Mouse (Mus musculus) spleen, adult 18-20 months (tissue): ENCODE data around the gene Ms4a10.

Source experiments
- DNase-seq, 2 experiments: peaks; one replicate each; pipeline ENCODE4 v3.0.0; 2022; ENCODE audit warnings: mixed read lengths in 2 of 2

The Ms4a10 gene

DNA sequence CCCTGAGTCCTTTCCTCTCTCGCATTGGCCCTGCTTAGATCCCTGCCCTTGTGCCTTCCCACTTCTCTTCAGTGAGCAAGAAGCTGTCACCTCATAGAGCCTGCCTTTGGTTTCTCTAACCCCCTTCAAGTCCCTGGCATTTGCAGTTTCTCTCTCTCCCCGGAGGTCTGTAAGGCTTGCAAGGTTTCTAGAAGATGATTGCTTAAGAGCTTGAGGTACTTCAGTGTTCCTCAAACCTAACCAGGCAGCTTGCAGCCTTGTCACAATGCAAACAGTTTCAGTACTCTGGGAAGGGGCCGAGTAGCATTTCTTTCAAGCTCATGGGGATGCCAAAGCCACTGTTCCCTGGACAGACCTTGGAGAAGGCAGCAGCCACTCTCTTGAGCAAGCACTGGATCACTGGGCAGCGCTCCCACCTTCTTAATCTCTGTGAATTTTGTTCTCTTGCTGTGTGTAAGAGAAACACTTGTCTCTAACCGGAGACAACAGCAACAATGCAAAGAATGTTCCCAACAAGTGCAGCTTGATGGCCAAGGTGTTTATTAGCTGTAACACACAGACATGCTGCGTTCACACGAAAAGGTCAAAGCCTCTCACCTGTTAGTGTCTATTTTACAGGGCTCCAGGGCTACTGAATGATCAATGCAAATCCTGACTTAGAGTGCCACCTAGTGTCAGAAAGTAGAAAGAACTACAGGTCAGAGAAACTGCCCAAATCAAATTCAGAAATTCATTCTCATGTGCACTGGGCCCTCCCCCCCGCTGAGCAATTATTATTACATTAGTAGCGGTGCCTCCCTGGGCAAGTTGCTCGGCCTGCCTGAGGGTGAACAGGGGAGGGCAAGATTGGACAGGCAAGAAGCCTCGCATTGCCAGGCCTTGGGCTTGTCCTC is 15.1 kb downstream of the Ms4a10 start:
- no peak for DNase-seq

GRCm38 (mm10) chr19:10952021-10952939 is 22.2 kb downstream of the Ms4a10 start:
- no peak for DNase-seq

- no peak for DNase-seq
Observed at GRCm38 (mm10) chr19:10949558-10949957, 24.9 kb downstream of the Ms4a10 start.

GRCm38 (mm10) chr19:10949112-10949511 is 25.4 kb downstream of the Ms4a10 start, which contains the start of gene Ccdc86:
Gene Ccdc86, minus strand, starts transcription at chr19:10949266.
- DNase-seq: peak; percentile 89 to 92

GRCm38 (mm10) chr19:10948416-10948815 is 26.1 kb downstream of the Ms4a10 start:
- DNase-seq: peak in 1 of 2 experiments; percentile 7

DNA sequence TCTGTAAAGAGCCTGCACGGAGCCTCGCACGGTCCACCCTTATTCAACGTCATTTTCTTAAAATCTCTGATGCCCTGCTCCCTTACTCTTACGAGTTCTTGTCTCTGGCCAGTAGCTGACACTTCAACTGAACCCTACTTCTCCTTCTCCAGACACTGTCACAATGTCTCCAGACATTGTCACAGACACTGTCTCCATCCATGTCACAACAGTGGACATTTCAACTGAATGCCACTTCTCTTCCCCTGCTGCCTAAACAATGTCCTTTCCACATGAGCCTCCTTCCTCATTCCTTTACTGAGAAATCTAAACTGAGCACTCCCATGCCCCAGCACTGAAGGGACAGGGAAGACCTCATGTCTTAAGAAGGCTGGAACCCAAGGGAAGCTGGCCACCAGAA is 27.3 kb downstream of the Ms4a10 start:
- no peak for DNase-seq

DNA sequence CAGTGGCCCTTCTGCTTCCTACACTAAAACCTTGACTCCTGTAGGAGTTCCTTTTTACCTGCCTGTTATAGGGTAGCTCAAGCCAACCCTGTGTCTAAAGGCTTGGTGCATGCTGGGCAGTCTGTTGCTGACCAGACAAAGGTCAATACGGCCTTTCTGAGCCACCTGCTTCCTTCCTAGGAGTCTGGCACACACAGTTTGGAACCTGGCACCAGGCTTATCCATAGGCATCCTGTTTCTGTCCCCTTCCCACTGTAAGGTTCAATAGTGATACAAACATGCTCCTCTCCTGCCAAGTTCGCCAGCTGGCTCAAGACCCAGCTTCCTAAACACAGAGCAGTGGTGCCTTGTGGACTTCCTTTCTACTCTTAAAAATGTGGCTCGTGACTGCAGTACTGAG is 28.0 kb downstream of the Ms4a10 start:
- no peak for DNase-seq

DNA sequence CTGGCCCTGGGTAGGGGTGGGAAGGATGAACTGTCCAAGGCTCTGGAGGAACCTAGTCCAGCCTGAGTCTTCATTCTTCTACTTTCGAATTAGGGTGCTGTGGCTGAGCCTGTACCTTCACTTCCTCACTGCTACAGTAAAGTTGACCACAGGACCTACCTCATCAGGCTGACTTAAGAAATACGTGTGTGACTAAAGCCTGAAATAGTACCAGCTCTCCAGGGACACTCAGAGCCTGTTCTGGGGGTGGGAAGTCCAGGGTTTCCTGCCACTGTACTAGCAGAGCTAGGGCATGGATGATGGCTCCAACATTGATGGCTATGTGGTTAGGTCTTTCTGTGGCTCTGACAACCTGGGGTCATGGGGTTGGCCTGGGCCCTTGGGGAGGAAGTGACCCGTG is 30.5 kb downstream of the Ms4a10 start:
- DNase-seq: no peak

DNA sequence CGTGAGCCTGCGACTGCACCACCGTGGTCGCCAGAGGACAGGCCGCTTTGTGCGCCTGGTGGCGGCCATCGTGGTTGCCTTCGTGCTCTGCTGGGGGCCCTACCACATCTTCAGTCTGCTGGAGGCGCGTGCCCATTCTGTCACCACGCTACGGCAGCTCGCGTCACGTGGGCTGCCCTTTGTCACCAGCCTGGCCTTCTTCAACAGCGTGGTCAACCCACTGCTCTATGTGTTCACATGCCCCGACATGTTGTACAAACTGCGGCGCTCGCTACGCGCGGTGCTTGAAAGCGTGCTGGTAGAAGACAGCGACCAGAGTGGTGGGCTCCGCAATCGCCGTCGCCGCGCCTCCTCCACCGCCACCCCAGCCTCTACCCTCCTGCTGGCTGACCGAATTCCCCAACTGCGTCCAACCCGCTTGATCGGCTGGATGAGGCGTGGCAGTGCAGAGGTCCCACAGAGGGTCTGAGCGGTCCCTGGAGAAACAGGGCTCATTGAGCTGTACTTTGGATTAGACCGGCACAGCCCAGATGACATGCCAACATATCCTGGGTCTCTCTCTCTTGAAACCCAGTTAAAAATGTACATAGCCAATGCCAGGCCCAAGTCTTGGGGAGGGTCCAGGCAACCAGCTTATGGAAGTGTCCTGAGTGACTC is 33.5 kb downstream of the Ms4a10 start:
- no peak for DNase-seq

DNA sequence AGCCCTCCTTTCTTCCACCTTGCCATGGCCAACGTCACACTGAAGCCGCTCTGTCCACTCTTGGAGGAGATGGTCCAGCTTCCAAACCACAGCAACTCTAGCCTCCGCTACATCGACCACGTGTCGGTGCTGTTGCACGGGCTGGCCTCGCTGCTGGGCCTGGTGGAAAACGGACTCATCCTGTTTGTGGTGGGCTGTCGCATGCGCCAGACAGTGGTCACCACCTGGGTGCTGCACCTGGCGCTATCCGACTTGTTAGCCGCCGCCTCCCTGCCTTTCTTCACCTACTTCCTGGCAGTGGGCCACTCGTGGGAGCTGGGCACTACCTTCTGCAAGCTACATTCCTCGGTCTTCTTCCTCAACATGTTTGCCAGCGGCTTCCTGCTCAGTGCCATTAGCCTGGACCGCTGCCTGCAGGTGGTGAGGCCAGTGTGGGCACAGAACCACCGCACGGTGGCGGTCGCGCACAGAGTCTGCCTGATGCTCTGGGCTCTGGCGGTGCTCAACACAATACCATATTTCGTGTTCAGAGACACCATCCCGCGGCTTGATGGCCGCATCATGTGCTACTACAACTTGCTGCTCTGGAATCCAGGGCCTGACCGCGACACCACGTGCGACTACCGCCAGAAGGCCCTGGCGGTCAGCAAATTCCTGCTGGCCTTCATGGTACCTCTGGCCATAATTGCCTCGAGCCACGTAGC is 34.2 kb downstream of the Ms4a10 start:
- DNase-seq: peak; percentile 28 to 57

GRCm38 (mm10) chr19:10938771-10939170 is 35.7 kb downstream of the Ms4a10 start:
- no peak for DNase-seq

- no peak for DNase-seq
Observed at GRCm38 (mm10) chr19:10937110-10937563, 37.3 kb downstream of the Ms4a10 start, which contains the start of gene Ptgdr2. Gene Ptgdr2, plus strand, starts transcription at chr19:10937160.

GRCm38 (mm10) chr19:10936077-10936476 is 38.4 kb downstream of the Ms4a10 start:
- DNase-seq: no peak

DNA sequence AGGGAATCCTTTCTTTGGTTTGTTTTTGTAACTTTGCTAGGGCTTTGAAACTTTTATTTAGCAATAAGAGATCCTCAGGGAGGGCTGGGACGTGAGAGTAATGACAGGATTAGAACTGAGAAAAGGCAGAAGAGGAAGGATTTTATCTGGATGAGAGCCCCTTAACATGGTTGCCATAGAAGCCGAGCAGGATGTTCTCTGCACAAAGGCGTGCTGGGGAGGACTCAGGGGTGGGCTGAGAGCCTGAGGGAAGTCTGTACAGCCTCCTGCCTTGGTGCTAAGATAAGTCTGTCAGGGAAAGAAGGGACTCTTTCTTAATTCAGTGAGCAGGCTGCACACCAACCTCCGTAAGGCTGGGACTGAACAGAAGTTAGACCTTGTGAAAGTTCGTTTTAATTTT is 39.4 kb downstream of the Ms4a10 start:
- DNase-seq: no peak

GRCm38 (mm10) chr19:10930641-10931040 is 43.8 kb downstream of the Ms4a10 start:
- DNase-seq: no peak

GRCm38 (mm10) chr19:10926666-10927065 is 47.8 kb downstream of the Ms4a10 start:
- no peak for DNase-seq

- no peak for DNase-seq
Observed at GRCm38 (mm10) chr19:10926123-10926621, 48.3 kb downstream of the Ms4a10 start.

GRCm38 (mm10) chr19:10924220-10924619 is 50.2 kb downstream of the Ms4a10 start:
- no peak for DNase-seq

- no peak for DNase-seq
Observed at GRCm38 (mm10) chr19:10921058-10921457, 53.4 kb downstream of the Ms4a10 start.

DNA sequence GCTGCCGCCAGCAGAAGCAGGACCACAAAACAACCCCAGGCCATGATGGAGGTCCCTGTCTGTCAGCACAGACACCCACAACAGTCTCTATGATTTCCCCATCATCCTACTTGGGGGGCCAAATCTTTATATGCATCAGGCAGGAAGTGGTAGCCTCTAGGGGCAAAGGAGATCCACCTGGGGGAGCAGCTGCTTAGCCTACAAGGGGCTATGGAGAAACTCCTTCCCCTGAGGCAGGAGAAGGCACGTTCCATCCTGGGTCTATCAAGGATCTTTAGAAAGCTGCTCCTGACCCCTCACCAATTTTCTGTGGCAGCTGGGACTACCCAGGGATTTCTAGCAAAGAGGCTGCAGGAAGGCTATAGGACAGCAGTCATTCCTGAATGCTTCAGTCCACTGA is 53.9 kb downstream of the Ms4a10 start, which contains the start of gene Zp1:
TSS of gene Zp1 (minus strand) at position 101 of the 400 bp plus-strand sequence.
- DNase-seq: no peak

- no peak for DNase-seq
Observed at GRCm38 (mm10) chr19:10918321-10918991, 56.0 kb downstream of the Ms4a10 start.
